Mouse (Mus musculus) left cerebral cortex, adult 18-20 months (tissue): Measurements from ENCODE around the gene Gm48551. TPM values are rescaled to one million over a fixed set of nuclear protein-coding genes. Genes with fewer than 3 reads are reported as not detected.

Source experiments
- DNase-seq, 2 experiments: peaks; one replicate each; pipeline ENCODE4 v3.0.0; 2021 to 2022; ENCODE audit warnings: low spot score in 2 of 2, mixed read lengths in 1 of 2
- total RNA-seq, 2 experiments: library from RNA; stranded (reverse); gene quantifications; 2 replicates each; pipeline ENCODE4 v1.2.3; 2021

Gene Gm48551
- total RNA-seq, 2 experiments from 2014 or later: 3.1 to 3.8 TPM

DNA sequence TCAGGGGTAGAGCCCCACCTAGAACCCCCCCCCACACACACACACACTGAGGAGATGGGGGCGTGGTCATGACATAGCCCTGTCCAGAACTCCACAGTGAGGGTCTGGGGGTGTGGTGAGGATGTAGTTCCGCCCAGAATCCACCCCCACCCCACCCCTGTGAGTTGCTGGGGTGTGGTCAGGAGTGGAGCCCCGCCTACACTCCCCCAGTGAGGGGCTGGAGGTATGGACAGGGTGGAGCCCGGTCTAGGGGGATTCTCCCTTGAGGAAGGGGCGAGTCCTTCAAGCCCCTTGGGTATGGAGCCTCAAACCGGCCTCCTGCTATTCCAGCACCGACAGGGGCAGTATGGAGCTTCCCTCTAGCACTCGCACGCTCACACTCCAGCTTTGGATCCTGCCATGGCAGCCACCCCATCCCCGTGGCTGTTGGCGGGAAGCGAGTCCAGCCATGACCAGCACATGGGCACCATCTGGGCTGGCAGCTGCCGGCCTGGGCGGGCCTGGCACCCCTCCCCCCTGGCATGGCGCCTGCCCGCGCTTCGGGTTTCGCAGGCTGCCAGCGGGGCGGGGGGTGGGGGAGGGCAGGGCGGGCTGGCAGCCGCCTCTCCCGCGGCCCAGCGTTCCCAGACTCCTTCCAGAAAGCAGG, 32.4 kb downstream of the Gm48551 start:
- peak; percentile 88 to 92 for DNase-seq

DNA sequence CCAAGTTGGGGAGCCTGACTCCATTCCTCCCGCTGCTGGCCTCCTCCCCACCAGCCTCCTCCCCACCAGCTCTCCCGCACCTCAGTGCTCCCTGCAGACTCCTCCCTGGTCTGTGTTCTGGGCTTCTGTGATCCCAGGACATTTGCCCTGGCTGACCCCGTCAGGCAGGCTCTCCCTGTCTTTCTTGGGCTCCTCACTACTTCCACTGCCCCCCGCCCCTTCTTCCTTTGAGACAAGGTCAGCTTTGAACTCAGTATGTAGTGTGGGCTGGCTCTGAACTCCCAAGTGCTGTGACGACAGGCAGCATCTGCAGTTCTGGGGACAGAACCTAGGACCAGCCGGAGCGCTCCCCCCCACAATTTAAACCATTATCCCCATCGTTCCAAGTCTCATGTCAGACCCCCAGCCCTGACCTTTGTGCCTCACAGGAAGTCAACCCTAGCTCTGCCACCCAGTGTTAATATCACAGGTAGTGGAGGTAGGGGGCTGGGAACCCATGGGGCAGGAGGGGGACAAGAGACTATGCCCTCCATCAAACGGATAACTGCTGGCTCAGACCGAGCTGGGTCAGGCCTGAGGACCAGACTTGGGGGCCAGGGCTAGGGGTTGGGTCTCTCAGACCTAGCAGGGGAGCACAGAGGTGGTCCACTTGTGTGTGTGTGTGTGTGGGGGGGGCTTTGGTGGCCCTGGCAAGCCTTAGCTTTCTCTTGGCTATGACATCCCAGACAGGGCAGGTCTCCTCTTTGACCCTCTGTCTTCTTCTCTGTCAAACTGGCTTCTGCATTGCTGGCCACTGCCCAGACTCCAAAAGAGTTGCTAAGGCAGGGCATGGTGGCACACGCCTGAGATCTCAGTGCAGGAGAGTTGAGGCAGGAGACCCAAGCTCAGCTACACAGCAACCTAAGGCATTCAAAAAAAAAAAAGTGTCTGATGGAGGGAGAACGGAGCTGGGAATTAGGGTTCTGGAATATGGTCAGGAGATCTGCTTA, 33.3 kb downstream of the Gm48551 start:
- no peak for DNase-seq

DNA sequence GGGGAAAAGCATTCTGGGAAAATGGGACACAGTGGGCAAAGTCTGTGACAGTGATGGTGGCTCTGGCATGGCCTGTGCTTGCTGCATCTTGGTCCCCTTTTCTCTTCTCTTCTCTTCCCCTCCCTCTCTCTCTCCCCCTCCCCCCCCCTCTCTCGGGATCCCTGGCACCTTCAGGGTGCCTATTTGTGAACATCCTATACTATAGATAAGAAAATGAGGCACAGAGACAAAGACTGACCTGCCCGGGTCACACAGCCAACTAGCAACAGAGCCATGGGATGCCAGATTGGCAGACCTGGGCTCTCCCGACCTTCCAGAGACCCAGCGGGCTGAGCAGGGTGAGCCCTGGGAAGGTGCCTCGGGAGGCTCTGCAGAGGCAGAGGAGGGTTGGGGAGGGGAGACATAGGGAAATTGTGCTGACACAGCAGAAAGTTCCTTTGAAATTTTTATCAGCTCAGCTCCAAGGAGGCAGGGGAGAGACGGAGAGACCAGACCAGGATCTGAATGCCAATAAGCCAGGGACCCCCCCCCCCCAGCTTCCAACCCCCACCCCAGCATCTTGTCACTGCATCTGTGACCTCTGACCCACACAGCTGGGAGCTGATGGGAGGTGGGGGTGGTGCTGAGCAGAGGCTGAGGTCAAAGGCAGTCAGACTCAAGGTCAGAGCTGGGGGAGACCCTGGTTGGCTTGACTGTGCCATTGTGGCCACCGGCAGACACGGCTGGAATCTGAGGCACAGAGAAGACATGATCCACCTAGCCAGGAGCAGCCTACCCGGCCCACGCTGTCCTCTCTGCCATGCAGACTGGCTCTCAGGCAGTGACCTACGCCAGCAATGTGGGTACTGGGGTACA, 34.2 kb downstream of the Gm48551 start:
- no peak for DNase-seq

DNA sequence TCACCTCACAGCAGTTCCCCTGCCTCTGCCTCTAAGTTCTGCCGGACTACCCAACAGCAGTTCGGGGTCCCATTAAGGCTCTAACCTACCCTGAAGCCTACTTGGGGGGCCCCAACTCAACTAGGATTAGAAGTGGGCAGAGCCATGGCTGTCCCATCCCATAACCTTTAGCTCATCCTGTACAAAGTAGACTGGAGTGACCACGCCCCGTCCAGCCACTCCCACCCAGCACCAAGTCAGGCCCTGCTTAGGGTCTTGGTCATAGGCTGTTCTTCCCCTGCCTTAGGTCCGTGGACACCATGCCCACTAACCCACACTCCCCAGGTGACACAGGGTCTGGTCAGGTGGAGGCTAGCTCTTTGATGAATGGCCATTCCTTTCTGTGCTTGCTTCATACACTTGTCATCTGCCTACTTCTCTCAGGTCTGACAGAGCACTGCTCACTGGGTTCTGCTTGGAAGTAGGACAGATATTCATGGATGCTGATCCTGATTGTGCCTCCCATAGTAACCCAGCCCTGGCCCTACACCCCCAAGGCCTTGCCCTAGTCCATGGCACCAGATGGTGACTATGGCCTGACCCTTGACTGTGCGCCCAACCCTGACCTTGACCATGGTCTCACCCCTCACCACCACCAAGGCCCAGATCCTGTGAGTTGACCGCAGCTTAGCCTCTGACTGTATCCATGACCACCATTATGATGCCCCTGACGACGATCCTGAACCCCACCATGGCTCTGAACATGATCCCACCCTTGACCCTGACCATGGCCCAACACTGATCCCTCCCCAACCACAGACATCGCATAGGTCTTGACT, 35.1 kb downstream of the Gm48551 start:
- no peak for DNase-seq

DNA sequence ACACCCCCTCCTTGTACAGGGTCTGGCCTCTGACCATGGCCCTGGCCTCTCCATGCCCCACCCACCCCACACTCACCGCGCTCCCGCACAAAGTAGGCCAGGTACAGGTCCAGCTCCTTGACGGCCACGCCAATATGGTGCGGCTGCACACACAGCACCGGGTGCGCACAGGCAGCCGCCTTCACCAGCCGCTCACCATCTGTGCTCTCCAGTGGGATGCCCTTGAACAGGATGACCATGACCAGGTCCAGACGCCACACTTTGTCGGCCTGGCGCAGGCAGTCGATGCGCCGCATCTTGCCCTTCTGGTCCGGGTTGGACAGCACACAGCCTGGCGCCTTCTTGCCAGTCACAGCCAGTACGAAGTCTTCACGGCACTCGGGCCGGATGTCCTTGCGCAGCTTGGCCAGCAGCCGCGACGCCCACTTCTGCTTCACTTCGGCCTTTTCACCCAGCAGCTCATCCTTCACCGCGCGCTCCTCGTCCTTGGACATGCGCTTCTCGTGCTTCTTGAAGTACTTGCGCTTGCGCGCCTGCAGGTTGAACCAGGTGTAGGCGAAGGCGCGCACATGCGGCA, 36.0 kb downstream of the Gm48551 start:
- peak in 1 of 2 experiments; percentile 5 for DNase-seq

DNA sequence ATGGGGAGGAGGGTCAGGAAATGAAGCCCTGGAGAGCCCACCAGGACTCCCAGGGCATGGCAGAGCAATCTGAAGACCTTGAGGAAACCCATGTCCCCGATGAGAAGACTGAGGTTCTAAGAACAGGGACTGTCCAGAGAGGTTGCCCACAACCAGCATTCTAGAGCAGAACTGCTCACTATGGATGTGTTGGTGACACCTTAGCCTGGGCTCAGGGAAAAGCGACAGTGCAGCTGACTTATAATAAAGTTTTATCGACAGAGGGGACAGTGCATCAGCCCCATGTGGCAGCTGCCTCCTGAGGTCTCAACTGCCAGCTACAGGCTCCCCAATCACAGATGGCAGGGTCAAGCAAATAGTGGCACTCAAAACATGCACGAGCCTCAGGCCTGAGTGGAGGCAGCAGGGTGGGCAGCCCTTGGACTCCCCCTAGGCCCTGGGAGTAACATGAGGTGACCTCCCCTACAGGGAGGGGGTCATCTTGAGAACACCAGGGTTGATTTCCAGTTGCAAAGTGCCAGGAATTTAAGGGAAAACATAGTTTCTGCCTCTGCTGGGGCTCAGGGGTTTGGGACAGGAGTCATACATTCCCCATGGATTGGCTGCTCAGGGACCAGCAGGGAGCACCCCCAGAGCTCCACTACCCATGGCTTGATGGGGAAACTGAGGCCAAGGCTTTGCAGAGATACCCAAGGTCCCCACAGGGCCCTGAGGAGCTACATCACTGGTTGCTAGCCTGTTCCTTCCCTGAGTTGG, 37.0 kb downstream of the Gm48551 start:
- DNase-seq: peak in 1 of 2 experiments; percentile 1

DNA sequence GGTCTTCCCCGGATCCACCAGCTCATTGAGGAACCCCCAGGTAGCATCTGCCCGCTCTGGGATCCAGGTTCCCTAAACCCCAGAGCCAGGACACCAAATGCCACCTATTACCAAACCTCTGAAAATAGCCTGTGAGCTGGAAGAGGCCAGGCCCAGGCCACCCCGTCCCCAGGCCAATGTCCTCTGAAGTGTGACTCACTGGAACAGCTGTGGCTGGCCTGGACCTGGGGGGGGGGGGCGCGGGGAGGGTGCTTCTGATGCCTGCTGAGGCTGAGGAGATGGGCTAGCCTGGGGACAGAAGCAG, 37.5 kb downstream of the Gm48551 start:
- DNase-seq: no peak

DNA sequence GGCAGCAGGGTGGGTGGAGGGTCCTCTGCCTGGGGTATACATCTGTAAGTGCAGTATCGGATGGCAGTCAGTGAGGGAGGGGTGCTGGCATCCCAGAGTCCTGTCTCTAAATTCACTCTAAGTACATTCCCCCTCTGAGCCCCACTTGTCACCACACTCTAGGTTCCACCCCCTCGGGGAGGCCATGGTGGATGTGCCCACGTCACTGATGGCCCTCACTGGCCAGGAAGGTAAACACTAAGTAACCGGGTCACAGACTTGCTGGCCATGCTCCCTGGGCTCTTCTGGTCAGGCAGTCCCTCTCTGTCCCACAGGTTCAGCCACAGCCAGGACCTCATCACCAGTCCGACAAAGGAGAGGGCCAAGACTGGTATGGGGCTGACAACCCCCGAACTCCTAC, 37.9 kb downstream of the Gm48551 start:
- DNase-seq: peak in 1 of 2 experiments; percentile 1

DNA sequence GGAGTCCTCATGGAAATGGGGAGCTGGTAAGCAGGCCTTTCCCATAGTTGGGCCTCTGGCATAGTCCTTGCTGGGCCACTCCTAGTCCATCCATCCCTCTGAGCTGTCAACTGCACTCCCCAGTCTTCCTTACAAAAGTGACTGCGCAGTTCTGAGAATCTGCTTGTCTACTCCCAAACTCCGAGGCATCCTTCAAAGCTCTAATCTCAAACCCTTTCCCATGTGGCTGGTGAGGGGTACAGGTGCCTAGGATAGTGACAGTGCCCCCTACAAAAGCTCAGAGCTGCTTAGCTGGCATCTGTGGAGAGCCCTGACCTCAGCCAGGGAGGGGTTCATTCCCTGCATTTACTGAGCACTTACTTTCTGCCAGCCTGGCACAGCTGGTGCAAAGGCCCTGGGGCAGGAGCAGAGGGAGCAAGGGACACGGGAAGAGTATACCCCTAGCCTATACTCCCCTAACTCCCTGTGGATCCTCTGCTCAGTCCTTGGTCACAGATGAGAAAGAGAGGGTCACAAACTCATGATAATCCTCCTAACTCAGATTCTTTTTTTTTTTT, 38.5 kb downstream of the Gm48551 start:
- peak in 1 of 2 experiments; percentile 1 for DNase-seq

DNA sequence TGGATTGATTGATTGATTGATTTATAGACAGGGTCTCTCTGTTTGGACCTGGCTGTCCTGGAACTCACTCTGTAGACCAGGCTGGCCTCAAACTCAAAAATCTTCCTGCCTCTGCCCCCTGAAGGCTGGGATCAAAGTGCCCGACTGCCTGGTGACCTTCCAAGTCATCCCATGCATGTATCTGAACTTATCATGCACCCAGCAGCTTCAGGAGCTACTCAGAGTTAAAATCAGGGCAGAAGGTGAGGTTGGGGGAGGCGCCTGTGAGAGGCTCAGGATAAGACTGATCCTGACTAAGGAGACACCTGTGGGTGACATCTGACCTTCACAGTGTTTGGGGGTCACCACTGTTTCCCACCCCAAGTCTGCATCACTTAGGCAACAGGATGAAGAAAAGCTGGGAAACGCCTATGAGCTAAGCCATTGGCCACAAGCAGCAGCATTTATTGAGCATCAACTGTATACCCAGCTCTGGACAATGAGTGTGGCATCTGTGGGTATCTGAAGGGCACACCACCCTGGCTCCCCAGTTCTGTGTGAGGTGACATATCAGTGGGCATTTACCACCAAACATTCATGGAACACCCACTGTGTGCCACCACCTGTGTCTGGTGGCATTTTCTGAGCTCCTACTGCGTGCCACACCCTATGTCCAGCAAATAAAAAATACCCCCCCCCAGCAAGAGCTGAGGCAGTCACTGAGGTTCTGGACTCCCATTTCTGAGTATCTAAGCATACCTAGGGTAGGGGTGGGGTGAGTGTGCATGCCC, 39.4 kb downstream of the Gm48551 start:
- DNase-seq: peak in 1 of 2 experiments; percentile 1

DNA sequence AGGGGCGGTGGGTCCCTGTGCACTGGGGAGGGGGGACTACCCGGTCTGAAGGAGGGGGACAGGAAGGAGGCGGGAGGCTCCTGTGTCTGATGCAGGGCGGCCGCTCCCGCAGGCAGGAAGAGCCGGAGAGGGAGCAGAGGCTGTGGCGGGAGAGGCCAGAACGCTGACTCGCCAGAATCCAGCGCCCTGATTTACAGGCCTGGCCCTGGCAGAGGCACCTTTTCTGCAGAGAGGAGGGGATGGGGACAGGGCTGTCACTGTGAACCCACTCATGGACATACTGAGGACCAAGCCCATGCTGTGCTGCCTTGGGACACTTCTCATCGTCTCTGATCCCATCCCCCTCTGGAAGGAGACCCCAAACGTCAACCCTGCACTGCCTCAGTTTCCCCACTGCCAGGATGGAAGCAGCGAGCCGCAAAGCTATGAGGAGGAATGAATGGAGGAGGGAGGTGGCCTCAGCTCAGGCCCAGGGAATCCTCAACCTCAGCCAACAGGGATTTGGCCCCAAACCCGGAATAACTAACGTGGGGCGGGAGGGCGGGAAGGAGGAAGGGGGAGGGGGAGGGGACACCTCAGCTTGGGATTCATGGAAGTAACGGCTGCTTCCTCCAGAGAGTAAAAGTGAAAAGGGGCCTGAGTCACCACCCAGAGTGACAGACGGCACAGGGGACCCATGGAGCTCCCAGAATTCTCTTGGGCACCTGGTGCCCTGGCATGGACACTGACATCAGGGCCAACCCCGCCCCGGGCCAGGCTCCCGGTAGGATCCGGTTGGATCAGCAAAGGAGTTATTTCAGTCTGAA, 40.2 kb downstream of the Gm48551 start:
- DNase-seq: peak; percentile 9 to 20

DNA sequence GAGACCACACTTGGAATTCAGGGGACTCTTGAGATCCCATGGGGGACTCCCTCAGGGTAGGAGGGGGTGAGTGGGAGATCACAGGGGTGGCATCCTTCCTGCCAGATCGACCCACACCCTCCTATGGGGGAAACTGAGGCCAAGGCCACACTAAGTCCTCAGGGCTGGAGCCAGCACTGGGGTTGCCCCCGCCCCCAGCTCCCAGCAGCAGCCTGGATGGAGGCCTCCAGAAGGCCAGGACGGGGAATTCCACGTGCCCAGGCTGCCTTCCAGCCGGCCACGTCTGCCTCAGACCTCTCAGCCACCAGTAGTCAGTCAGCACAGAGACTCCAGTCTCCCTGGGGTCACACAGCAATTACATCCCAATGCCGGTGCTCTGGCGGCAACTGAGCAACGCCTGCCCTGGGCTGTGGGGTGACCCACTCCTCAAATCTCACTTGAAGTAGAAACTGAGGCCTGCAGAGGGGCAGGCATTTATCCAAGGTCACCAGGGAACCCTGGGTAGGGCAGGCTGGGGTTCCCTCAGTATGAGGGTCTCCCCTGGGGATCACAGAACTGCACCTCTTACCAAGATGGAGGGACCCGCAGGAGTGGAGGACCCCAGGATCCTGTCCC, 41.1 kb downstream of the Gm48551 start:
- DNase-seq: peak; percentile 11 to 20

DNA sequence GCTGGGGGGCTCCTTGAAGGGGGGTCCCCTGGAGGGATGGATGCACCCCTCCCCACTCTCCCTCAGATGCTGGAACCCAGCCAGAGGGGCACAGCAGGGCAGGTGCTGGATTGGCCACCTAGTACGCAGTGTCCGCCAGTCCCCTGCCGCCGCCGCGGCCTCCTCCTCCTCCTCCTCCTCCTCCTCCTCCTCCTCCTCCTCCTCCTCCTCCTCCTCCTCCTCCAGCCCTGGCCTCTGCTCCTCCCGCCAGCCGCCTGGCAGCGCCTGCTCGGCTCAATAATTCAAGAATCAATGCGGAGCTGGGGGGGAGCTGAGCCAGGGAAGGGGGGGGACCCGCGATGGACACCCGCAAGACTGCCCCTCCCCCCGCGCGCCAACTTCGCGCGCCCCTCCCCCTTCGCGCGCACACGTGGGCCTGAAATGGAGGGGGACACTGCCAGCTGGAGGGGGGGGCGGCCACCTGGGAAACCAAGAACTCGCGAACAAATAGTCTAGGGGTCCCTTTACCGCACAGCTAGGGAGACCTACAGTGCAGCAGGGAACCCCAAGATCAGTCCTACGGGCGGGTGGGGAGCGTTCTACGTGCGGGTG, 41.9 kb downstream of the Gm48551 start:
- peak; percentile 8 to 22 for DNase-seq

DNA sequence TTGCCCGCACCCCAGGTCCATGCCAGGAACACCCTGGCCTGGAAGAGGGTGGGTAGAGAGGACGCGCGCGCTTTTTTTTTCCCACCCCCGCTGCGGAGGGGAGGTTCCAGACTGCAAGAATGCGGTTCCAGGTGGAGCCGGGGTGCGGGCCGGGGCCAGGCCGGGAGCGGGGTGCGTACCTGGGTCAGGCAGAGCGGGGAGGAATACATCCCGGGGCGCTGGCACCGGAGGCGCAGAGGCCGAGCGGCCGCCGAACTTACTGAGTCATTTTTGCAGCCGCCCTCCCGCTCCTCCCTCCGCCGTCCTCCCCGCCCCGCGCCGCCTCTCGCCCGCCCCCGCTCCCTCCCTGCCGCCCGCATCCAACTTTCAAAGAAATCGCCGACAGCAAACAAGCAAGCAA, 42.6 kb downstream of the Gm48551 start:
- peak; percentile 62 to 63 for DNase-seq

DNA sequence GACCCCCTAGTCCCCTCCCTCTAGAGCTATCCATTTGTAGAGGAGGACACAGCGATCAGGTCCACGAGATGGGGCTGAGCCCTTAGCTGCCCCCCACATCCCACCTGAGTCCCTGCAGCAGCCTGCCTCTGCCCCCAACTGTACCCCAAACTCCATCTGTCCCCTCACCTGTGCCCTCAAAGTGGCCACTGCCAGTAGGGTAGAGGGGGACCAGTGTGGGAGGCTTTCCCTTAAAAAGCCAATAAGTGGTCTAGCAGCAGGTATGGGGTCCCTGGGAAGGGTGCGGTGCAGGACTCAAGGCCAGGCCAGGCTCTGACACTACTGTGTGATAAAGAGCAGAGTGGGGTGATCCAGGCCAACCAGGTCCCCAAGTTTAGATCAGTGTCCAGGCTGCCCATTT, 43.1 kb downstream of the Gm48551 start:
- DNase-seq: no peak

DNA sequence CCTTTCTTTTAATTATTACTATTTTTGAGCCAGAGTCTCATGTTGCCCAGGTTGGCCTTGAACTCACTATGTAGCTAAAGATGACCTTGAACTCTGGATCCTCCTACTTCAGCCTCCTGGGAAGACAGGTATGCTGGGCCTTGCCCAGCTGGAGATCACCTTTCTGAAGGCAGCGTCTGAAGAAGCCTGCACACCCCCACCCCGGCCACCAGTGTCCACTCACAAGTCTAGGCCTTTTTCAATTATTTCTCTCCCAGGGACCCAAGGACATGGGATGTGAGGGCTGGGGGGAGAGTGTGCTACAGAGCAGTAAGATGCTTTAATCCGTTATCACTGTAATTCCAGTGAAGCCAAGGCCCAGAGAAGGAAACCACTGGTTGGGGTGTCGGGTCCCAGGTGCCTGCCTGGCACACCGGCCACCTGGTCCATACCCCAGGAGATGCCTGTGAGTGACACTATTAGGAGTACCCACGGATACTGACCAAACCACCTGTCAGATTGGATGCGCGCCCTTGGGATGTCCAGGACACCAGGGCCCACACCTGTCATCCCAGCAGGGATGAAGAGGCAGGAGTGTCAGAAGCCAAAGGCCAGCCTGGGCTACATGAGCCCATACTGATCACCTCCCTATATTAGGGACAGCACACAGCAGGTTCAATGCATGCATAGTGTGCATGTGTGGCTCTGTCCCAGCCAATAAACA, 43.7 kb downstream of the Gm48551 start:
- DNase-seq: peak; percentile 2 to 5
